Mouse (Mus musculus): Measurements from ENCODE around the gene Cmip. TPM values are rescaled to one million over a fixed set of nuclear protein-coding genes. Genes with fewer than 3 reads are reported as not detected.
A peak's percentile ranks its signal among the peaks of the same experiment; 100 is the strongest.

Cmip gene
- polyA plus RNA-seq (2015; fragmentation: Nextera tagmentation; extraction: Ambion mirVana): 141 and 146 TPM in 2 replicates

- Histone ChIP-seq H3K9ac (ENCODE audit: low read depth, low read length) (peak within 1 kb of the TSS; percentile 98), H3K27me3 (ENCODE audit: control insufficient read depth, insufficient read depth, low read depth, low read length) (no peaks in the 10 kb centered on the region), H3K27ac (ENCODE audit: low read length) (peak within 1 kb of the TSS; percentile 94), H3K4me1 (ENCODE audit: control insufficient read depth, insufficient read depth, low read length) (peaks cover 28% of the 10 kb centered on the region), H3K9me3 (replicated peaks; ENCODE audit: control insufficient read depth, low read length, poor library complexity, severe bottlenecking) (no peaks in the 10 kb centered on the region), H3K4me2 (ENCODE audit: low read length) (peak within 1 kb of the TSS; percentile 96), H3K4me3 (ENCODE audit: low read depth, low read length) (peak within 1 kb of the TSS; percentile 89), H3K36me3 (ENCODE audit: control insufficient read depth, insufficient read depth, low read length) (no peaks in the 10 kb centered on the region)
- 0% methylated on average over 54 of the region's 65 CpGs for WGBS
- ATAC-seq: peak; percentile 40
Measured at GRCm38 (mm10) chr8:117257029-117257820, at the start of gene Cmip. Gene Cmip (plus strand): TSS chr8:117257064.

- Histone ChIP-seq H3K27ac (ENCODE audit: low read length) (no peak overlapping the region), H3K27me3 (ENCODE audit: control insufficient read depth, insufficient read depth, low read depth, low read length) (no peaks in the 10 kb centered on the region), H3K9me3 (replicated peaks; ENCODE audit: control insufficient read depth, low read length, poor library complexity, severe bottlenecking) (no peaks in the 10 kb centered on the region), H3K9ac (ENCODE audit: low read depth, low read length) (no peak overlapping the region), H3K4me2 (ENCODE audit: low read length) (no peak overlapping the region), H3K4me3 (ENCODE audit: low read depth, low read length) (no peak overlapping the region), H3K36me3 (ENCODE audit: control insufficient read depth, insufficient read depth, low read length) (peaks cover 3% of the 10 kb centered on the region), H3K4me1 (ENCODE audit: control insufficient read depth, insufficient read depth, low read length) (no peaks in the 10 kb centered on the region)
- no peak for ATAC-seq
- WGBS: 93% methylated on average over 12 of the region's 12 CpGs
Measured at GRCm38 (mm10) chr8:117209150-117209549, 47.7 kb upstream of the Cmip start.

GRCm38 (mm10) chr8:117212100-117212499 lies 44.8 kb upstream of the Cmip start:
- H3K9ac ChIP-seq (ENCODE audit: low read depth, low read length): no peak overlapping the region
- H3K27ac ChIP-seq (ENCODE audit: low read length): no peak overlapping the region
- H3K27me3 ChIP-seq (ENCODE audit: control insufficient read depth, insufficient read depth, low read depth, low read length): no peaks in the 10 kb centered on the region
- H3K4me1 ChIP-seq (ENCODE audit: control insufficient read depth, insufficient read depth, low read length): no peaks in the 10 kb centered on the region
- no peak overlapping the region for H3K4me2 ChIP-seq (ENCODE audit: low read length)
- no peaks in the 10 kb centered on the region for H3K9me3 ChIP-seq (replicated peaks; ENCODE audit: control insufficient read depth, low read length, poor library complexity, severe bottlenecking)
- ATAC-seq: no peak
- no peak overlapping the region for H3K4me3 ChIP-seq (ENCODE audit: low read depth, low read length)
- WGBS: 84% methylated on average over 11 of the region's 11 CpGs
- H3K36me3 ChIP-seq (ENCODE audit: control insufficient read depth, insufficient read depth, low read length): no peaks in the 10 kb centered on the region

- Histone ChIP-seq H3K9me3 (replicated peaks; ENCODE audit: control insufficient read depth, low read length, poor library complexity, severe bottlenecking) (no peaks in the 10 kb centered on the region), H3K27me3 (ENCODE audit: control insufficient read depth, insufficient read depth, low read depth, low read length) (no peaks in the 10 kb centered on the region), H3K4me1 (ENCODE audit: control insufficient read depth, insufficient read depth, low read length) (no peaks in the 10 kb centered on the region), H3K9ac (ENCODE audit: low read depth, low read length) (no peak overlapping the region), H3K36me3 (ENCODE audit: control insufficient read depth, insufficient read depth, low read length) (no peaks in the 10 kb centered on the region), H3K4me3 (ENCODE audit: low read depth, low read length) (no peak overlapping the region), H3K4me2 (ENCODE audit: low read length) (no peak overlapping the region), H3K27ac (ENCODE audit: low read length) (no peak overlapping the region)
- WGBS: 89% methylated on average over 2 of the region's 2 CpGs
- no peak for ATAC-seq
Measured at GRCm38 (mm10) chr8:117217724-117218123, 39.1 kb upstream of the Cmip start.

GRCm38 (mm10) chr8:117222396-117222795 lies 34.5 kb upstream of the Cmip start:
- no peak overlapping the region for H3K9ac ChIP-seq (ENCODE audit: low read depth, low read length)
- no peak overlapping the region for H3K4me2 ChIP-seq (ENCODE audit: low read length)
- no peaks in the 10 kb centered on the region for H3K27me3 ChIP-seq (ENCODE audit: control insufficient read depth, insufficient read depth, low read depth, low read length)
- H3K27ac ChIP-seq (ENCODE audit: low read length): no peak overlapping the region
- no peak overlapping the region for H3K4me3 ChIP-seq (ENCODE audit: low read depth, low read length)
- no peaks in the 10 kb centered on the region for H3K36me3 ChIP-seq (ENCODE audit: control insufficient read depth, insufficient read depth, low read length)
- no peaks in the 10 kb centered on the region for H3K9me3 ChIP-seq (replicated peaks; ENCODE audit: control insufficient read depth, low read length, poor library complexity, severe bottlenecking)
- ATAC-seq: no peak
- H3K4me1 ChIP-seq (ENCODE audit: control insufficient read depth, insufficient read depth, low read length): no peaks in the 10 kb centered on the region
- WGBS: 74% methylated on average over 6 of the region's 6 CpGs

- H3K27ac ChIP-seq (ENCODE audit: low read length): no peak overlapping the region
- peak; percentile 76 for ATAC-seq
Measured at GRCm38 (mm10) chr8:117224630-117225029, 32.2 kb upstream of the Cmip start.

GRCm38 (mm10) chr8:117226306-117226705 lies 30.6 kb upstream of the Cmip start:
- Histone ChIP-seq H3K27ac (ENCODE audit: low read length) (no peak overlapping the region), H3K27me3 (ENCODE audit: control insufficient read depth, insufficient read depth, low read depth, low read length) (no peaks in the 10 kb centered on the region), H3K4me1 (ENCODE audit: control insufficient read depth, insufficient read depth, low read length) (no peaks in the 10 kb centered on the region), H3K9me3 (replicated peaks; ENCODE audit: control insufficient read depth, low read length, poor library complexity, severe bottlenecking) (no peaks in the 10 kb centered on the region), H3K4me2 (ENCODE audit: low read length) (no peak overlapping the region), H3K36me3 (ENCODE audit: control insufficient read depth, insufficient read depth, low read length) (no peaks in the 10 kb centered on the region), H3K9ac (ENCODE audit: low read depth, low read length) (no peak overlapping the region), H3K4me3 (ENCODE audit: low read depth, low read length) (no peak overlapping the region)
- WGBS: 86% methylated on average over 12 of the region's 12 CpGs
- no peak for ATAC-seq

More at GRCm38 (mm10) chr8:117224630-117225029, 32.2 kb upstream of the Cmip start:
- H3K9me3 ChIP-seq (replicated peaks; ENCODE audit: control insufficient read depth, low read length, poor library complexity, severe bottlenecking): no peaks in the 10 kb centered on the region
- H3K4me1 ChIP-seq (ENCODE audit: control insufficient read depth, insufficient read depth, low read length): no peaks in the 10 kb centered on the region
- H3K27me3 ChIP-seq (ENCODE audit: control insufficient read depth, insufficient read depth, low read depth, low read length): no peaks in the 10 kb centered on the region
- peak overlapping the region; percentile 54 for H3K4me2 ChIP-seq (ENCODE audit: low read length)
- H3K36me3 ChIP-seq (ENCODE audit: control insufficient read depth, insufficient read depth, low read length): no peaks in the 10 kb centered on the region
- H3K9ac ChIP-seq (ENCODE audit: low read depth, low read length): no peak overlapping the region
- WGBS: 10% methylated on average over 9 of the region's 9 CpGs
- peak overlapping the region; percentile 29 for H3K4me3 ChIP-seq (ENCODE audit: low read depth, low read length)

- no peaks in the 10 kb centered on the region for H3K4me1 ChIP-seq (ENCODE audit: control insufficient read depth, insufficient read depth, low read length)
- no peaks in the 10 kb centered on the region for H3K27me3 ChIP-seq (ENCODE audit: control insufficient read depth, insufficient read depth, low read depth, low read length)
- H3K27ac ChIP-seq (ENCODE audit: low read length): no peak overlapping the region
- 80% methylated on average over 2 of the region's 2 CpGs for WGBS
- H3K9ac ChIP-seq (ENCODE audit: low read depth, low read length): no peak overlapping the region
- no peak for ATAC-seq
- H3K36me3 ChIP-seq (ENCODE audit: control insufficient read depth, insufficient read depth, low read length): no peaks in the 10 kb centered on the region
- H3K4me2 ChIP-seq (ENCODE audit: low read length): no peak overlapping the region
- H3K4me3 ChIP-seq (ENCODE audit: low read depth, low read length): no peak overlapping the region
- H3K9me3 ChIP-seq (replicated peaks; ENCODE audit: control insufficient read depth, low read length, poor library complexity, severe bottlenecking): no peaks in the 10 kb centered on the region
Measured at GRCm38 (mm10) chr8:117227339-117227738, 29.5 kb upstream of the Cmip start.

- Histone ChIP-seq H3K9ac (ENCODE audit: low read depth, low read length) (no peak overlapping the region), H3K27ac (ENCODE audit: low read length) (no peak overlapping the region), H3K9me3 (replicated peaks; ENCODE audit: control insufficient read depth, low read length, poor library complexity, severe bottlenecking) (no peaks in the 10 kb centered on the region), H3K4me2 (ENCODE audit: low read length) (no peak overlapping the region), H3K4me1 (ENCODE audit: control insufficient read depth, insufficient read depth, low read length) (no peaks in the 10 kb centered on the region), H3K27me3 (ENCODE audit: control insufficient read depth, insufficient read depth, low read depth, low read length) (no peaks in the 10 kb centered on the region), H3K36me3 (ENCODE audit: control insufficient read depth, insufficient read depth, low read length) (no peaks in the 10 kb centered on the region), H3K4me3 (ENCODE audit: low read depth, low read length) (no peak overlapping the region)
- ATAC-seq: no peak
- 80% methylated on average over 7 of the region's 7 CpGs for WGBS
Measured at GRCm38 (mm10) chr8:117233199-117233598, 23.7 kb upstream of the Cmip start.

Data from midbrain, embryonic 16.5 days (tissue).